Mouse (Mus musculus): ENCODE results near the gene Cacnb1. TPM values are rescaled to one million over a fixed set of nuclear protein-coding genes. Genes with fewer than 3 reads are reported as not detected.

Gene Cacnb1
- total RNA-seq, 1 experiment from 2014 or later = 7.8 TPM

DNA sequence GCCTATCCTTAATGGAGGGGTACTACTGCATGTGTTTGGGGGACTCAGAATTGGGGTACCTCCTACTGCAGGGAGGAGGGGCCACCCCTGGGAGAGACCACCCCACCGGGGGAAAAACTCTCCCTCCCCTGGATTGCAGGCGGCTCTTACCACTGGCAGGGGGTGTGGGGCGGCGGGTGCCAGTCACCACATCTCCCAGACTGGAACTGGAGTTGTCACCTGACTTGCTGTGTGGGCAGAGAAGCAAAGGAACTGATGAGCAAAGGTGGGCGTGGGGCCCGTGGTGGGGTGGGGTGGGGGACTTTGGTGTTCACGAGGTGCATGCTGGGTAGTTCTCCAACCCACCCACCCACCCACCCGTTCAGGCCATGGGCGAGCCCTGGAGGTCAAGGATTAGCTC, 11.1 kb downstream of the Cacnb1 start:
- DNase-seq = no peak

GRCm38 (mm10) chr11:98008087-98008486, 14.7 kb downstream of the Cacnb1 start:
- no peak for DNase-seq

DNA sequence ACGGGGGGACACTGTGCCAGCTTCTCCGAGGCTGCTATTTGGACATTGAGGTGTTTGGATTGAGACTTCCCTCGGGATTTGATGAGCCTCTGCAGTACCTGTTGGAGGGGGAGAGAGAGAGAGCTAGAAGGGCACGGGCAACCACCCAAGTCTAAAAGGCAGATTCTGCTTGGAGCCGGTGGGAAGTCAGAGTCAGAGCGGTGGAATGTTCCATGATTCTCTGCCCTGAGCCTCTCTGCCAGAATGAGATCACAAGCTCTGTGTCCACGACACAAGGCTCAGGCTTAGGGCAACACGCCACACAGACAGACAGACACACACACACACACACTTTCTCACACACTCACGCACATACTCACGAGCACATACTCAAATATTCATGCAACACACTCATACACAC, 17.1 kb downstream of the Cacnb1 start:
- peak; percentile 66 for DNase-seq

- DNase-seq = peak; percentile 45
Observed at GRCm38 (mm10) chr11:98005076-98005475, 17.8 kb downstream of the Cacnb1 start.

DNA sequence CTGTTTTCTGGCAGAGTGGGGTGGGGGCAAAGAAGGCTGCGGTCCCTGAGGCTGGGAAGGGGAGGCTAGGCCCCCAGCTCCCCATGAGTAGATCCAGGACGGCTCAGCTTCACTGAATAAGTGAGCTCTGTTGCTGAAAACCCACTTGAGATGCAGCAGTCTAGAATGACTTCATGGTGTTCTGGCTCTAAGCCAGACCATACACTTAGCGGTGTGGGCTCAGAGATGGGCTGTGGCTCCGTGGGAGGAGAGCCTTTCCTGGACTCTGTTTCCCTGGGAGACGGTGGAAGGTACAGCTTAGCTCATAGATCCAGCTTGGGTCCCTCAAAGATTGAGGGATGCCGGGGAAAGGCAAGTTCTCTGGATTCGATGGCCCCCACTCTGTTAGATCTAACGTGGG, 18.7 kb downstream of the Cacnb1 start:
- DNase-seq = no peak

DNA sequence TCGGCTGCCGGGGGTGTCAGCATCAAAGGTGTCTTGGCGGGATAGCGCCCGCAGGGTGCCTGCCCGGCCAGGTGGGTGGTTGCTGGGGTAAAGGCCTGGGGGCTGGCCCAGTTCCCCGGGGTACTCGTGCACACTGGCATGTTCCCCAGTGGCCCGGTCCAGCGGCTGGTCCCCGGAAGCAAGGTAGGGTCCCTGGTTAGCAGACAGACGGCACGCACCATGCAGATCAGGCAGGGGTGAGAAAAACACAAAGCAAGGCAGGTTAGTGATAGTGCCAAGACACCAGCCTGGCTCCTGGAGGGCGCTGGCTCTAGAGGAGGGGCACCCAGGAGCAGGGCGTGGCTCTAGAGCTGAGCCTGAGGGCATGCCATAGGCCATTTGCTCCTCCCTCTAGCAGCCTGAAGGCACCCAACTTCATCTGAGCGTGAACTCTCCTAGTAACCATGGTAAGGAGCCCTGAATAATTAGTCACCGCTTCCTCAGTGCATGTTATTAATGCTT, 19.6 kb downstream of the Cacnb1 start:
- DNase-seq = no peak

GRCm38 (mm10) chr11:98002627-98003026, 20.2 kb downstream of the Cacnb1 start:
- DNase-seq = peak; percentile 92

DNA sequence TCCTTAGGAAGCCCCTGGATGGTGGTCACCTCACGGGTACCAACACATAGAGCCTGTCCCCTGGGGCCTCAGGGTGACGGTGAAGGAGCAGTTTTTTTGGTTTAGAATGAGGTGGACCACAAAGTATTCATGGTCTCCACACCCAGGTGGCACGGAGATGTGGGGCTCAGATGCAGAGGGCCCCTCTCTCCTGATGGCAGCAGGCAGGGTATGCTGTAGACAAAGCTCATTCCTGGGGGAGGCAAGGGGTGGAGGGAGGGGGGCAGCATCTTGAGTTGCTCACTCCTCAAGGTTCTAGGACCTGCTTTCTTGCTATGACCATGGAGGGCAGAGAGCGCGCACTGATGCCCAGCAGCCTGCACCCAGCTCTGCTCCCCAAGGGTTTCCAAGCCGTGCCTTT, 20.8 kb downstream of the Cacnb1 start:
- no peak for DNase-seq

DNA sequence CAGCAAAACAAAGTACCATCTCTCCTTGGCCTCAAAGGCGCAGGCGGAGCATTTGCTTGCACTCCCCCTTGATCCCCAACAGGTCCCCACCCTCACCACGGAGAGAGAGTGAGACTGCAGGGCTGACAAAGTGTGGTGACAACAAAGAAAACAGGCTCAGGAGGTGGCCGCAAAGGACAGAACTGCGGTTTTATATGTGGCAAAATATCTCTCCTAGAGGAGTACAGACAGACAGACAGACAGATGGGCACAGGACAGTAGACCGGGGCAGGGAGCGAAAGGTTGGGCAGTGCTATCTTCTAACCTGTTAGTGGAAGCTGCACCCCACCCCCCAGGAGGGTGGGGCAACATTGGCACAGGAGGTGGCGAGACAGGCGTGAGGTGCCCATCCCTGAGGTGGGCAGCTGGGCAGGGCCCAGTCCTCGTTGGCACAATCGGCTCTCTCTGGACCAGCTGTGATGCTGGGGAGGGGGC, 21.4 kb downstream of the Cacnb1 start:
- DNase-seq = no peak

DNA sequence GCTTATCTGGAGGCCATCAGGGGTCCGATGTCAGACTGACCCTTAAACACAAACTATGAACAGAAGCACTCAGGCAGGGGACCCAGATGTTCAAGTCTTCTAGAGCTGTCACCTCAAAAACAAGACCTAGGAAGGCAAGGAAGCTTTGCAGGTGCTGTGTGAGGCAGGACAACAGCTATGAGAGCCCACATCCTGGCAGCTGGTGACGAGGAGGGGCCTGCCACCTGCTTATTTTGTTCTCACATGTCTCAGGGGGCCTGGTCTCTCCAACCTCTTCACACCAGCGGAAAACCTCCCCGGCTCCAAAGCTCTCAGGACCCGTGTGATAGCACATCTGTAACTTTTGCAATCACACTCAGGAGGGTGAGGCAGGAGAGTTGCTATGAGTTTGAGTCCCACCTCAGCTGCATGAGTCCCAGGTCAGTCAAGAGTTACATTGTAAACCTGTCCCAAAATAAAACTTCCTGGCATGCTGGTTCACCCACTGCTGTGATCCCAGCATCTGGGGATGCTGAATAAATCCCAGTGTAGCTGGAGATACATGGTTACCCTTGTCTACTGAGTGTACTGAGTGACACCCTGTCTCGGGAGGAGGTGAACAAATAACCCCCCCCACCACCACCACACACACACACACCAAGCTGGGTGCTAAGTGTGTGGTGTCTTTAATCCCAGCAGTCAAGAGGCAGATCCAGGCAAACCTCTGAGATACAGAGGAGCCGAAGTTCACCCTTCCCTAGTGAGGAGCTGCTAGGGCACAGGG, 22.3 kb downstream of the Cacnb1 start:
- no peak for DNase-seq

GRCm38 (mm10) chr11:97999748-98000147, 23.1 kb downstream of the Cacnb1 start:
- no peak for DNase-seq

GRCm38 (mm10) chr11:97998898-97999608, 23.8 kb downstream of the Cacnb1 start:
- DNase-seq = no peak

DNA sequence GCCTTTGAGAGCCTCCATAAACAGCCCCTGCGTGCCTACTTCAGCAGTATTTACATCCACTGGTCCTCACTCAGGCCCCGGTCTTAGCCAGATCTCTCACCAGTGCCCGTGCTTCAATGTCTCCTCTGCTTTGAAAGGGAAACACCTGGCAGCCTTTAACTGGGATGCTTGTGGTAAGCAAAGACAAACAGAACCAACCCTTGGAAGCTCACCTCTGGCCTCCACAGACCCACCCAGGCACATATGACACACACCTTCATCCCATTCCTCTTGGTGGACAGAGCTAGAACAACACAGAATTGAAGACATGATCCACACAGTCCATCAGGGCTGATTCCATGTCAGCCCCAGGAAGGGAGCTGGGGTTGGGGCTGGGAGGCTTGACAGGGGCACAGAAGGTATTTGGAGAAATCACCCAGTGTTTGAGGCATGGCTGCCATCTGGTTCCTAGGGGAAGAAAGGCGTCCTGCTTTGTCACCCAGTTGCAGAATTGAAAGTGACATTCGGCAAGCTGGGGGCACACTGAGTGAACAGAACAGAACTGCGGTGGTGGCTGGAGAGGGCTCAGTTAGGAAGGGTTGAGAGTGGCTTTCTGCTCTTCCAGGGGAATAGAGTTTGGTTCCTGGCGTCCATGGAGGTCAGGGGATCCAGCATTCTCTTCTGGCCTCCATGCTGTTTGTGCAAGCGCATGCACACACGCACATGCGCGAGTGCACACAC, 24.6 kb downstream of the Cacnb1 start:
- no peak for DNase-seq

DNA sequence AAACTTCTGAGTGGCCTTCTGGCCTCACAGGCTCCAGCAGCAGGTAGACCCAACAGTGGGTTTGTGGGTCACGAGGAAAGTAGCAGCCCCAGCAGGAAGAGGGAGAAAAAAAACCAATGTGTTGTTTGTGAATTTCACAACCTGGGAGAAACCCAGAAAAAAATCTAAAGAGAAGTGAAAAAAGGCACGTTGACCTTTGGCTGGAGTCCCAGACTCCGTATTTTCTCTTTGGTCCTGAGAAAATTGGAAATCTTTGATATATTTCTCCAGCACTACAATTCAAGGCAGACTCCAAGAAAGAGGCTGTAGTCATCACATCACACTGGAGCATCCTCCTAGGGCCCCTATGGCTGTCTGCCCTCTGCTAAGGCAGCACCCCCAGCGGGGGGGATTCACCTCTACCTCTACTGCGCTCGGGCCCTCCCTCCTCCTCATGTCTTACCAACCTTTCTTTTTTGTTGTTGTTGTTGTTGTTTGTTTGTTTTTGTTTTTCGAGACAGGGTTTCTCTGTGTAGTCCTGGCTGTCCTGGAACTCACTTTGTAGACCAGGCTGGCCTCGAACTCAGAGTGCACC, 25.4 kb downstream of the Cacnb1 start:
- no peak for DNase-seq

DNA sequence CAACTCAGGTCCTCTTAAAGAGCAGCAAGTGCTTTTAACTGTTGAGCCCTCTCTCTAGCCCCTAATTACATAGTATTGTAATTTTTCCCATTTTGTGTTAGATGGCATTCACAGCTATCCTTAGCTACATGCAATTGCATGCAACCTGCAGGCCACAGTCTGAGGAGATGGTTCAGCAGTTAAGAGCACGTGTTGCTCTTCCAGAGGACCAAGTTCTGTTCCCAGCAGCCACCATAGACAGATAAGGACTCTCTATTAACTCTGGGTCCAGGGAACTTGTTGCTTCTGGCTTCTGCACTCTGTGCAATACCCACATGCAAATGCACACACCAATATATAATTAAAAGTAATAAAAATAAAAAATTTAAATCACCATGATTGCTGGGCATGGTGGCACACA, 26.1 kb downstream of the Cacnb1 start:
- no peak for DNase-seq

DNA sequence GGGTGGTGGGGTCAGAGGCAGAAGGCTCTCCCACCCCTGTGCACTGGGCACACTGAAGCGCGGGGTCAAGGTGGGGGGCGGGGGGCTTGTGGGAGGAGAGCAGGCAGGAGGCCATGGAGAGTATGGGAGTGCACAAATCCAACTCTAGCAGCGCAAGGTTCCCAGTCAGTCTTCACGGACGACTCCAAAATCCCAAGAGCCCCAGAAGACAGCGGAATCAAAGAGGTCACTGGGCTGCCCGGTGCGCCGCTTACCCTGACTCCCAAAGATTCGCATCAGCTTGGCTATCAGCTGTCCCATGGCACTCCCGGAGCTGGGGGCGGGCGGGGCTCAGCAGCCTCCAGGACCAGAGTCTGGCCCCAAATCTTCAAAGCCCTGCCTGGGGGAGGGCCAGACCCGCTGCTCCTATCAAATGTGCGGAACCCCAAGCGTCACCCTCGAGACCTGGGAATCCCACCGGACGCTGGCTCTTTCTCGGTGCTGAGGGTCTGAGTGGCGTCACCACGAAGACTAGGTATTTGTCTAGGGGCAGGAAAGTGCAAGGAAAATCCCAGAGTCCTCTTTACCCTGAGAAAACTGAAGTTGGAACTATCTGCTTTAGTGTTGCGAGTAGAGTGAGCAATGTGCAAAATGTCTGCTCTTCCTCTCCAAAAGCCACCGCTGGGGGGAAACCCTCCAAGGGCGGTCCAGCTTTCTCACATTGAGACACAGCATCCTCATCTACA, 27.1 kb downstream of the Cacnb1 start, which contains the start of gene Arl5c:
TSS of gene Arl5c (minus strand) at position 618 of the 725 bp plus-strand sequence.
- peak; percentile 75 for DNase-seq

DNA sequence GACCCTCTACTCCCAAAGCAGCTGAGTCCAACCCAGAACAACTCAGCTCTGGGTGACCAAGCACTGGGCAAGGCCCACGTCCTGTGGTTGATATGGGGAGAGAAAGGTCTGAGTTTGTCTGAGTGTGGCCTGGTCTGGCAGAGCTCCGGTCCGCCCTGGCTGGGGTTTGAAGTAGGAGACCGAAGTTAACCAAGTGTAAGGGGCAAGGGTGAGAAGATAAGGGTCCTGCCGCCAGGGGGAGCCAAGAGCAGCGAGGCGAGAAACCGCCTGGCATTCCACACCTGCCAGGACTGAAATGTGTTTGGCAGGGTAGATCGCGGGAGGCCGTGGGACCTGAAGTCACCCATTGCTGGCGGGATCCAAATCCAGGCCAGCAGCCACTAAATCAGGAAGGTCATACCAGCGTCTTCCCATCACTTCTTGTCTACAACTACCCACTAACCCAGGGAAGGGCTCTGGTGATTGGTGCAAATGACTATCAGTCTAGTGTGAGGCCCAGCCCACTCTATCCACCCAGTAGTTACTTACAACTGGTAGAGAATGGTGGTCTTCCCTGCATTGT, 28.2 kb downstream of the Cacnb1 start:
- peak; percentile 89 for DNase-seq

DNA sequence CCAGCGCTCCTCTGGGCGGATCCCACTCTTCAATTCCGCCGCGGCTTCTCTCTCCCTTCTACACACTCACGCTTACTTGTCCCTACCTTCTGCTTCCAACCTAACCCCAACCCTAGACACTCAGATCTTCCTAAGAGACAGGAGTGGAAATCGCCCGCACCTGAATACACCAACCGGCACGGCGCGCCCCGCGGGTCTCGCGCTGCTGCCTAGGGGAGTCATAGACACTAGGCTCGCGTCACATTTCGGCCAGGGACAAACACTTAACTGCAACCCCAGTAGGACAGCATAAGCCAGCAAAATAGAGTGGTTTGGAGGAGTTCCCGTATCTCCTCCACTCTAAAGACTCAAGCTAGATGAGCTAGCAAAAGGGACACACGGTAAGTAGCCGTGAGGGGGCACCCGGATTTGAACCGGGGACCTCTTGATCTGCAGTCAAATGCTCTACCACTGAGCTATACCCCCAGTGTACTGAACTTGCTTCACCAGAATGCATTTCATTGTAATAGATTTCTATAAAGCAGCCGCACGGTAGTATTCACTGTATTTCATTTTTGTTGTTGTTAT, 34.2 kb downstream of the Cacnb1 start:
- DNase-seq = peak; percentile 90

GRCm38 (mm10) chr11:97987551-97988526, 35.0 kb downstream of the Cacnb1 start:
- peak; percentile 97 for DNase-seq

Measured in adrenal gland, postnatal 14 days (tissue).